15 mouse cellular contexts compared by ENCODE assay signal in genomic region chr5:17828713-17829544, GRCm38 (mm10). TPM values are rescaled to one million over a fixed set of nuclear protein-coding genes. Genes with fewer than 3 reads are reported as not detected.
DNase-seq lines count a peak whose midpoint lies in the region; ATAC-seq and TF ChIP-seq lines count a peak whose summit lies in the region.
"Had no signal": no experiment of that assay in that cellular context is flagged by ENCODE, and none has a peak within 500 bp of the region (broad histone marks: within the 10 kb centered on the region; RNA-seq: fewer than 3 reads in every experiment).

No protein-coding gene starts in this region.

- H3K27ac ChIP-seq in gastrocnemius, adult 2 months = peak overlapping the region; percentile 73
- peak overlapping the region; percentile 17; the same call in 1 of the 2 replicates for H3K27ac ChIP-seq in intestine, postnatal 0 days (ENCODE audit: low read depth, low read length)
- peak overlapping the region; percentile 16 for H3K27ac ChIP-seq in liver, postnatal 0 days (ENCODE audit: low read depth)
- no peak overlapping the region for H3K27ac ChIP-seq in hindbrain, embryonic 13.5 days
- H3K27ac ChIP-seq: heart, embryonic 15.5 days; macrophage had no signal

- H3K4me3 ChIP-seq in gastrocnemius, adult 2 months = peak overlapping the region; percentile 59
- peak overlapping the region; percentile 18 for H3K4me3 ChIP-seq in intestine, postnatal 0 days (ENCODE audit: low read depth, low read length)
- H3K4me3 ChIP-seq in liver, postnatal 0 days (ENCODE audit: low read depth, low read length) = peak overlapping the region; percentile 11; the same call in 1 of the 2 replicates
- H3K4me3 ChIP-seq in hindbrain, embryonic 13.5 days = no peak overlapping the region
- H3K4me3 ChIP-seq: heart, embryonic 15.5 days had no signal

- no peak for TF ChIP-seq CTCF in gastrocnemius, adult 2 months (IDR thresholded peaks at IDR 0.05)
- TF ChIP-seq CTCF in intestine, postnatal 0 days (IDR thresholded peaks at IDR 0.05; ENCODE audit: low read depth) = no peak
- TF ChIP-seq CTCF in liver, postnatal 0 days (IDR thresholded peaks at IDR 0.05; ENCODE audit: low read depth) = no peak

- peak overlapping the region; percentile 35 for H3K4me2 ChIP-seq in intestine, postnatal 0 days (replicated peaks; ENCODE audit: low read depth)
- H3K4me2 ChIP-seq in liver, postnatal 0 days (ENCODE audit: low read depth, low read length) = 0 out of 2 replicates have a peak overlapping the region, but pooled peaks have one; percentile 2
- H3K4me2 ChIP-seq in hindbrain, embryonic 13.5 days = no peak overlapping the region
- H3K4me2 ChIP-seq: heart, embryonic 15.5 days; lung, embryonic 14.5 days had no signal

- no peaks in the 10 kb centered on the region for H3K4me1 ChIP-seq in intestine, postnatal 0 days (replicated peaks; ENCODE audit: control insufficient read depth, insufficient read depth, low read length)
- H3K4me1 ChIP-seq in liver, postnatal 0 days (ENCODE audit: insufficient read depth) = no peaks in the 10 kb centered on the region; the same call in 1 of the 2 replicates
- H3K4me1 ChIP-seq in hindbrain, embryonic 13.5 days (replicated peaks) = no peaks in the 10 kb centered on the region
- H3K4me1 ChIP-seq: heart, embryonic 15.5 days had no signal

- DNase-seq in gastrocnemius, adult 2 months = no peak
- no peak for DNase-seq in gastrocnemius, adult 18-20 months (ENCODE audit: low spot score)
- peak; percentile 44 for DNase-seq in c-Kit-negative CD71-positive TER-119-positive erythroid progenitor cells, embryonic 14.5 days (ENCODE audit: low read depth, low spot score)
- peak; percentile 36 for DNase-seq in liver, postnatal 0 days
- no peak for DNase-seq in left cerebral cortex, adult 9 months (ENCODE audit: low spot score in 2 of 2)
- no peak for DNase-seq in cerebellum, postnatal 10 days
- DNase-seq: cerebellum, adult 8-10 months; kidney, adult 2 months; kidney, postnatal 4 days; left cerebral cortex, postnatal 4 days; lung, embryonic 14.5 days had no signal

- no peak overlapping the region for H3K9ac ChIP-seq in intestine, postnatal 0 days (ENCODE audit: low read depth, low read length)
- H3K9ac ChIP-seq in liver, postnatal 0 days (replicated peaks) = no peak overlapping the region
- no peak overlapping the region for H3K9ac ChIP-seq in hindbrain, embryonic 13.5 days
- H3K9ac ChIP-seq: heart, embryonic 15.5 days; lung, embryonic 14.5 days had no signal

- 43% methylated on average over 15 of the region's 15 CpGs for WGBS in intestine, postnatal 0 days
- WGBS in liver, postnatal 0 days (ENCODE audit: insufficient replicate concordance) = 59% methylated on average over 15 of the region's 15 CpGs
- 75% methylated on average over 15 of the region's 15 CpGs for WGBS in hindbrain, embryonic 13.5 days

- peak; percentile 99 for TF ChIP-seq EP300 in liver, postnatal 0 days (IDR thresholded peaks at IDR 0.05; ENCODE audit: low read depth)

- intact Hi-C loops in gastrocnemius, adult 2 months (cut with DNase I) = no loop called here

- no peaks in the 10 kb centered on the region for H3K9me3 ChIP-seq in intestine, postnatal 0 days (ENCODE audit: control insufficient read depth)
- H3K9me3 ChIP-seq in liver, postnatal 0 days (ENCODE audit: low read length) = no peaks in the 10 kb centered on the region
- H3K9me3 ChIP-seq in hindbrain, embryonic 13.5 days = no peaks in the 10 kb centered on the region
- H3K9me3 ChIP-seq: heart, embryonic 15.5 days had no signal

- no peaks in the 10 kb centered on the region for H3K36me3 ChIP-seq in intestine, postnatal 0 days (ENCODE audit: control insufficient read depth, insufficient read depth)
- no peaks in the 10 kb centered on the region for H3K36me3 ChIP-seq in liver, postnatal 0 days (replicated peaks; ENCODE audit: insufficient read depth, low read length)
- H3K36me3 ChIP-seq in hindbrain, embryonic 13.5 days = no peaks in the 10 kb centered on the region

- H3K27me3 ChIP-seq in intestine, postnatal 0 days (replicated peaks; ENCODE audit: control insufficient read depth, insufficient read depth, low read length) = no peaks in the 10 kb centered on the region
- H3K27me3 ChIP-seq in liver, postnatal 0 days (ENCODE audit: insufficient read depth, low read length) = no peaks in the 10 kb centered on the region
- no peaks in the 10 kb centered on the region for H3K27me3 ChIP-seq in hindbrain, embryonic 13.5 days
- H3K27me3 ChIP-seq: heart, embryonic 15.5 days had no signal

- ATAC-seq in intestine, postnatal 0 days = peak; percentile 76
- peak; percentile 99 for ATAC-seq in liver, postnatal 0 days
- no peak for ATAC-seq in hindbrain, embryonic 13.5 days (ENCODE audit: low FRiP score)

RNA-seq across cellular contexts. Expression of gene Cd36, which starts 59.7 kb away (rescaled TPM):
- total RNA-seq in gastrocnemius, adult 2 months (2021) = 100 to 1,000 TPM; 237 to 443 TPM
- total RNA-seq in gastrocnemius, adult 18-20 months (2021) = 100 to 1,000 TPM; 250 to 344 TPM
- polyA plus RNA-seq in intestine, postnatal 0 days (2015; fragmentation: Nextera tagmentation; extraction: Ambion mirVana) = 178 and 199 TPM in 2 replicates
- polyA plus RNA-seq in liver, postnatal 0 days (2015; fragmentation: Nextera tagmentation; extraction: Ambion mirVana) = 63.1 and 63.9 TPM in 2 replicates
- polyA plus RNA-seq in hindbrain, embryonic 13.5 days (2015; fragmentation: Nextera tagmentation; extraction: Ambion mirVana) = 5.2 and 5.3 TPM in 2 replicates

Comparison
In these comparisons a context has a peak if more than half of its experiments do, and no peak if none do; other contexts are left out.
1. DNase-seq: peak in c-Kit-negative CD71-positive TER-119-positive erythroid progenitor cells, embryonic 14.5 days (single experiment) and liver, postnatal 0 days (single experiment); none in gastrocnemius, adult 2 months (single experiment), gastrocnemius, adult 18-20 months (single experiment), left cerebral cortex, adult 9 months (0 of 2) and cerebellum, postnatal 10 days (0 of 2).
2. RNA of gene Cd36, which starts 59.7 kb away (polyA plus RNA-seq): 178 to 199 TPM in intestine, postnatal 0 days and 63.1 to 63.9 TPM in liver, postnatal 0 days; 5.2 to 5.3 TPM in hindbrain, embryonic 13.5 days; every median in the first group is over 10 times any median in the second.